Mouse (Mus musculus): ENCODE results near the gene Chd2. TPM values are rescaled to one million over a fixed set of nuclear protein-coding genes. Genes with fewer than 3 reads are reported as not detected.

The Chd2 gene
- total RNA-seq, 2 experiments from 2014 or later: 36.7 to 38.2 TPM

GRCm38 (mm10) chr7:73398319-73398718, 143.3 kb downstream of the Chd2 start:
- intact Hi-C loops (cut with DNase I; ENCODE audit: low total_unique reads): no loop called here
- DNase-seq: peak; percentile 77

GRCm38 (mm10) chr7:73394013-73394409, 147.6 kb downstream of the Chd2 start:
- no peak for DNase-seq
- intact Hi-C loops (cut with DNase I; ENCODE audit: low total_unique reads): no loop called here

GRCm38 (mm10) chr7:73393307-73394012, 148.2 kb downstream of the Chd2 start:
- intact Hi-C loops (cut with DNase I; ENCODE audit: low total_unique reads): no loop called here

GRCm38 (mm10) chr7:73392359-73392758, 149.3 kb downstream of the Chd2 start:
- DNase-seq: no peak
- intact Hi-C loops (cut with DNase I; ENCODE audit: low total_unique reads): no loop called here

More at GRCm38 (mm10) chr7:73393307-73394012, 148.2 kb downstream of the Chd2 start:
- peak; percentile 40 for DNase-seq

- peak; percentile 63 for DNase-seq
- intact Hi-C loops (cut with DNase I; ENCODE audit: low total_unique reads): no loop called here
Observed at GRCm38 (mm10) chr7:73391518-73392321, 149.9 kb downstream of the Chd2 start.

- peak; percentile 96 for DNase-seq
- intact Hi-C loops (cut with DNase I; ENCODE audit: low total_unique reads): no loop called here
Observed at GRCm38 (mm10) chr7:73391002-73391517, 150.6 kb downstream of the Chd2 start.

- intact Hi-C loops (cut with DNase I; ENCODE audit: low total_unique reads): no loop called here
Observed at GRCm38 (mm10) chr7:73390426-73391001, 151.1 kb downstream of the Chd2 start.

GRCm38 (mm10) chr7:73389871-73390294, 151.7 kb downstream of the Chd2 start:
- DNase-seq: no peak
- intact Hi-C loops (cut with DNase I; ENCODE audit: low total_unique reads): no loop called here

More at GRCm38 (mm10) chr7:73390426-73391001, 151.1 kb downstream of the Chd2 start:
- no peak for DNase-seq

- intact Hi-C loops (cut with DNase I; ENCODE audit: low total_unique reads): no loop called here
- no peak for DNase-seq
Observed at GRCm38 (mm10) chr7:73389419-73389818, 152.2 kb downstream of the Chd2 start.

GRCm38 (mm10) chr7:73388866-73389265, 152.8 kb downstream of the Chd2 start:
- intact Hi-C loops (cut with DNase I; ENCODE audit: low total_unique reads): no loop called here

GRCm38 (mm10) chr7:73382843-73383242, 158.8 kb downstream of the Chd2 start:
- intact Hi-C loops (cut with DNase I; ENCODE audit: low total_unique reads): no loop called here
- DNase-seq: no peak

More at GRCm38 (mm10) chr7:73388866-73389265, 152.8 kb downstream of the Chd2 start:
- DNase-seq: no peak

- intact Hi-C loops (cut with DNase I; ENCODE audit: low total_unique reads): loop anchor here (5.0 kb wide), 1 partner anchor 246 kb away; no protein-coding TSS in a partner anchor
- DNase-seq: no peak
Observed at GRCm38 (mm10) chr7:73378034-73378433, 163.6 kb downstream of the Chd2 start.

- intact Hi-C loops (cut with DNase I; ENCODE audit: low total_unique reads): loop anchor here (5.0 kb wide), 1 partner anchor 245 kb away; no protein-coding TSS in a partner anchor
- no peak for DNase-seq
Observed at GRCm38 (mm10) chr7:73377307-73377706, 164.3 kb downstream of the Chd2 start.

Other genes starting within 250 kb of the Chd2 start
- gene Rgma, start 166.3 kb downstream of the Chd2 start, total RNA-seq (2021): 10 to 100 TPM; 53.4 to 73.5 TPM
- gene Fam174b, start 198.5 kb upstream of the Chd2 start, total RNA-seq (2021): 1 to 10 TPM; 2.4 to 3.0 TPM